ENCODE assay signal across 19 mouse cellular contexts in genomic region chr16:34373519-34373918, GRCm38 (mm10).
DNase-seq lines count a peak whose midpoint lies in the region; ATAC-seq and TF ChIP-seq lines count a peak whose summit lies in the region.
"Had no signal": no experiment of that assay in that cellular context is flagged by ENCODE, and none has a peak within 500 bp of the region (broad histone marks: within the 10 kb centered on the region; RNA-seq: fewer than 3 reads in every experiment).

No protein-coding gene starts in this region.

- 75% methylated on average over 4 of the region's 4 CpGs for WGBS in heart, postnatal 0 days
- 66% methylated on average over 4 of the region's 4 CpGs for WGBS in lung, embryonic 14.5 days

- H3K4me3 ChIP-seq in heart, postnatal 0 days (ENCODE audit: low read depth, low read length), result no peak overlapping the region
- H3K4me3 ChIP-seq in lung, embryonic 14.5 days (ENCODE audit: low read depth, low read length), result no peak overlapping the region
- H3K4me3 ChIP-seq in cortical plate, adult 2 months (ENCODE audit: insufficient read depth, low read length), result no peak overlapping the region
- H3K4me3 ChIP-seq: limb, embryonic 13.5 days; liver, embryonic 13.5 days; megakaryocyte, embryonic 14.5 days had no signal

- no peak overlapping the region for H3K9ac ChIP-seq in heart, postnatal 0 days (replicated peaks; ENCODE audit: low read depth, low read length)
- no peak overlapping the region for H3K9ac ChIP-seq in lung, embryonic 14.5 days
- H3K9ac ChIP-seq: limb, embryonic 13.5 days; liver, embryonic 13.5 days had no signal

- 0 out of 2 replicates have a peak, but pooled peaks have one; percentile 3 for TF ChIP-seq CTCF in heart, postnatal 0 days (IDR thresholded peaks at IDR 0.05; ENCODE audit: low read depth)
- TF ChIP-seq CTCF in lung, embryonic 14.5 days (IDR thresholded peaks at IDR 0.05; ENCODE audit: low read depth), result peak; percentile 15; the same call in 1 of the 2 replicates
- TF ChIP-seq CTCF in cortical plate, adult 2 months (IDR thresholded peaks at IDR 0.05; ENCODE audit: extremely low read depth, insufficient read depth, low read length), result 0 out of 2 replicates have a peak, but pooled peaks have one; percentile 26

- no peak overlapping the region for H3K27ac ChIP-seq in heart, postnatal 0 days (ENCODE audit: low read depth)
- no peak overlapping the region for H3K27ac ChIP-seq in lung, embryonic 14.5 days (ENCODE audit: low read depth)
- H3K27ac ChIP-seq in cortical plate, adult 2 months (ENCODE audit: insufficient read depth, low read length), result no peak overlapping the region
- H3K27ac ChIP-seq: limb, embryonic 13.5 days; liver, embryonic 13.5 days had no signal

- ATAC-seq in heart, postnatal 0 days (ENCODE audit: insufficient read depth, low read depth), result no peak
- no peak for ATAC-seq in lung, embryonic 14.5 days (ENCODE audit: insufficient read depth)

- no peaks in the 10 kb centered on the region for H3K9me3 ChIP-seq in heart, postnatal 0 days (replicated peaks; ENCODE audit: control insufficient read depth, low read length)
- H3K9me3 ChIP-seq in lung, embryonic 14.5 days (ENCODE audit: low read depth, low read length), result no peaks in the 10 kb centered on the region
- H3K9me3 ChIP-seq: G1E; limb, embryonic 13.5 days; liver, embryonic 13.5 days; megakaryocyte, embryonic 14.5 days had no signal

- intact Hi-C loops in left cerebral cortex, postnatal 36 days (cut with DNase I), result no loop called here

- no peaks in the 10 kb centered on the region for H3K27me3 ChIP-seq in heart, postnatal 0 days (ENCODE audit: control insufficient read depth, insufficient read depth, low read length)
- H3K27me3 ChIP-seq in lung, embryonic 14.5 days (ENCODE audit: insufficient read depth, low read length), result no peaks in the 10 kb centered on the region
- H3K27me3 ChIP-seq: limb, embryonic 13.5 days; liver, embryonic 13.5 days had no signal

- DNase-seq in heart, postnatal 0 days (ENCODE audit: low spot score), result no peak
- DNase-seq in heart, adult 8-10 months (ENCODE audit: low spot score), result no peak
- no peak for DNase-seq in lung, embryonic 14.5 days
- DNase-seq in lung, postnatal 36 days, result no peak
- peak; percentile 34 for DNase-seq in MN1 (ENCODE audit: low spot score)
- DNase-seq in left cerebral cortex, postnatal 36 days (ENCODE audit: low spot score in 2 of 2), result no peak
- DNase-seq: adrenal gland, postnatal 36 days; cerebellum, adult 9-10 months; gastrocnemius, postnatal 10 days; heart, adult 18-20 months; kidney, adult 8-10 months; kidney, postnatal 25 days; liver, embryonic 13.5 days; lung, postnatal 14 days; right cerebral cortex, postnatal 4 days had no signal

- TF ChIP-seq EP300 in heart, postnatal 0 days (IDR thresholded peaks at IDR 0.05; ENCODE audit: low read depth), result no peak

- H3K4me2 ChIP-seq in heart, postnatal 0 days (ENCODE audit: low read depth, low read length), result no peak overlapping the region
- H3K4me2 ChIP-seq in lung, embryonic 14.5 days, result no peak overlapping the region
- H3K4me2 ChIP-seq: limb, embryonic 13.5 days; liver, embryonic 13.5 days had no signal

- TF ChIP-seq POLR2A in cortical plate, adult 2 months (IDR thresholded peaks at IDR 0.05; ENCODE audit: extremely low read depth, insufficient read depth, low read length), result no peak

- no peaks in the 10 kb centered on the region for H3K36me3 ChIP-seq in heart, postnatal 0 days (replicated peaks; ENCODE audit: control insufficient read depth, insufficient read depth, low read length)
- H3K36me3 ChIP-seq in lung, embryonic 14.5 days (ENCODE audit: insufficient read depth), result no peaks in the 10 kb centered on the region
- H3K36me3 ChIP-seq: G1E; limb, embryonic 13.5 days; liver, embryonic 13.5 days had no signal

- H3K4me1 ChIP-seq in heart, postnatal 0 days (ENCODE audit: control insufficient read depth, insufficient read depth), result peaks cover 15% of the 10 kb centered on the region; the same call in 1 of the 2 replicates
- H3K4me1 ChIP-seq in lung, embryonic 14.5 days (ENCODE audit: insufficient read depth), result peaks cover 6% of the 10 kb centered on the region; the same call in 1 of the 2 replicates
- H3K4me1 ChIP-seq in cortical plate, adult 2 months (ENCODE audit: control insufficient read depth, insufficient read depth, low read length), result peaks cover 11% of the 10 kb centered on the region
- H3K4me1 ChIP-seq: liver, embryonic 13.5 days had no signal
